7 mouse cellular contexts compared by ENCODE assay signal in the genomic region with DNA sequence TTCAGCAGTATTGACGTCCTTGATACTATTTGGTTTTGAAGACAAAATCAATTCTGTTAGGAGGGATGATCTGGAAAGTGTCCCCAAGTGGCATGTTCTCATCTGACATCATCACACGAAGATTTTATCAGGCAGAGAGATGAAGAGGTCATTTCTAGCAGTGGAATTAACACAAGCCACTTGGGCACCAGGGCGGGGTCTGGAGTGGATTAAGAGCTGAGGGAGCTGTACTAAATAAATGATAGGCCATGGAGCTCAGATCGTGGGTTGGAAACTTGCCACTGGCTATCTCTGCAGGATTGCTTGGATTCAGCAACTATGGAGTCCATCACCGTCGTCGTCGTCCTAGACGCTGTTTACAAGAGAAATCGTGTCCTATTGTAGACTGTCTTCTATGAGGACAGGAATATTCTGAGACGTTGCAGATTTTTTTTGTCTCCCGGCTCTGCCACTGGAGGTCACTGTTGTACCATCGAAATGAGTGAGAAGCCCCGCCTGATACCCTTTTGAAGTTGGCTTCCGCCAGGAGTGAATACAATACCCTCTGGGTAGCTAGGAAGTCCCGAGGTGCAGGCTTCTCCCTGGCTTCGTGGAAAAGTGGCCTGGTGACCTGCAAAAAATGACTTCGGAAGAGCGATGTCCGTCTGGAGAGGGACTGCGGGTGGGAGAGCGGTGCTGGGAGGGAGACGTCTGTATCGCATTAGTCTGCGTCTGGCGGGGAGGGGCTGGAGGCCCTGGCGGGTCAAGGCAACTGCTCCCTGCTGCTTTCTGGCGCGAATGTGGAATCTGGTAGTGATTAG.
DNase-seq lines count a peak whose midpoint lies in the region; ATAC-seq and TF ChIP-seq lines count a peak whose summit lies in the region.

No protein-coding gene starts in this region.

- TF ChIP-seq POLR2A in kidney, adult 2 months (IDR thresholded peaks at IDR 0.05; ENCODE audit: low read depth, low read length): no peak
- no peak for TF ChIP-seq POLR2A in spleen, adult 2 months (IDR thresholded peaks at IDR 0.05; ENCODE audit: low read depth, low read length)

- no peak overlapping the region; the same call in 1 of the 2 replicates for H3K27ac ChIP-seq in kidney, adult 2 months (ENCODE audit: insufficient read depth, low read depth, low read length)
- peak overlapping the region; percentile 96 for H3K27ac ChIP-seq in limb, embryonic 12.5 days
- peak overlapping the region; percentile 94 for H3K27ac ChIP-seq in midbrain, embryonic 15.5 days
- H3K27ac ChIP-seq in spleen, adult 2 months (ENCODE audit: insufficient read depth, low read length): peak overlapping the region; percentile 26; the same call in 1 of the 2 replicates

- H3K9me3 ChIP-seq in limb, embryonic 12.5 days: no peaks in the 10 kb centered on the region
- no peaks in the 10 kb centered on the region for H3K9me3 ChIP-seq in midbrain, embryonic 15.5 days

- peak; percentile 67 for TF ChIP-seq CTCF in kidney, adult 2 months (conservative IDR thresholded peaks at IDR 0.05; ENCODE audit: insufficient read depth, insufficient read length, low read depth, low read length)
- TF ChIP-seq CTCF in spleen, adult 2 months (IDR thresholded peaks at IDR 0.05; ENCODE audit: extremely low read depth, insufficient read depth, insufficient read length, insufficient replicate concordance): peak; percentile 65; the same call in 1 of the 2 replicates

- peak overlapping the region; percentile 56 for H3K4me2 ChIP-seq in limb, embryonic 12.5 days
- peak overlapping the region; percentile 78 for H3K4me2 ChIP-seq in midbrain, embryonic 15.5 days

- 5% methylated on average over 29 of the region's 29 CpGs for WGBS in kidney, adult 2 months
- 4% methylated on average over 29 of the region's 29 CpGs for WGBS in limb, embryonic 12.5 days
- WGBS in midbrain, embryonic 15.5 days: 5% methylated on average over 29 of the region's 29 CpGs
- 10% methylated on average over 29 of the region's 29 CpGs for WGBS in spleen, adult 2 months

- H3K4me1 ChIP-seq in kidney, adult 2 months (ENCODE audit: control insufficient read depth, insufficient read depth, low read length): no peaks in the 10 kb centered on the region
- H3K4me1 ChIP-seq in limb, embryonic 12.5 days (replicated peaks): peaks cover 30% of the 10 kb centered on the region
- H3K4me1 ChIP-seq in midbrain, embryonic 15.5 days: peaks cover 26% of the 10 kb centered on the region
- H3K4me1 ChIP-seq in spleen, adult 2 months (ENCODE audit: control insufficient read depth, insufficient read depth, insufficient read length): no peaks in the 10 kb centered on the region

- peak; percentile 91 for ATAC-seq in limb, embryonic 12.5 days (ENCODE audit: insufficient number of reproducible peaks, insufficient read depth, low FRiP score, low TSS enrichment, low read depth)
- peak; percentile 94 for ATAC-seq in midbrain, embryonic 15.5 days (replicated peaks)

- H3K36me3 ChIP-seq in kidney, adult 2 months (ENCODE audit: control insufficient read depth, insufficient read depth, low read length): no peaks in the 10 kb centered on the region
- H3K36me3 ChIP-seq in limb, embryonic 12.5 days: no peaks in the 10 kb centered on the region
- no peaks in the 10 kb centered on the region for H3K36me3 ChIP-seq in midbrain, embryonic 15.5 days (replicated peaks)
- no peaks in the 10 kb centered on the region for H3K36me3 ChIP-seq in spleen, adult 2 months (ENCODE audit: control insufficient read depth, insufficient read depth, low read length)

- H3K4me3 ChIP-seq in kidney, adult 2 months (ENCODE audit: insufficient read depth, low read depth, low read length): peak overlapping the region; percentile 55
- H3K4me3 ChIP-seq in limb, embryonic 12.5 days (replicated peaks): peak overlapping the region; percentile 34
- H3K4me3 ChIP-seq in midbrain, embryonic 15.5 days: peak overlapping the region; percentile 42
- peak overlapping the region; percentile 63 for H3K4me3 ChIP-seq in spleen, adult 2 months (ENCODE audit: extremely low read depth, insufficient read depth, insufficient read length)

- H3K27me3 ChIP-seq in kidney, adult 2 months (replicated peaks; ENCODE audit: control insufficient read depth, insufficient read depth, low read length): no peaks in the 10 kb centered on the region
- no peaks in the 10 kb centered on the region for H3K27me3 ChIP-seq in limb, embryonic 12.5 days
- H3K27me3 ChIP-seq in midbrain, embryonic 15.5 days (replicated peaks): no peaks in the 10 kb centered on the region
- H3K27me3 ChIP-seq in spleen, adult 2 months (ENCODE audit: control insufficient read depth, insufficient read depth, low read length): no peaks in the 10 kb centered on the region

- peak; percentile 79 for DNase-seq in adrenal gland, adult 8-10 months
- DNase-seq in embryo, embryonic 9.5 days (ENCODE audit: extremely low spot score): peak; percentile 93
- peak; percentile 92 to 97 for DNase-seq in heart, adult 18-20 months
- peak; percentile 89 for DNase-seq in kidney, adult 2 months
- DNase-seq in spleen, adult 2 months (ENCODE audit: low read depth in 1 of 2, low spot score in 2 of 2): peak; percentile 60 to 80

- H3K9ac ChIP-seq in limb, embryonic 12.5 days (replicated peaks): peak overlapping the region; percentile 67
- peak overlapping the region; percentile 61 for H3K9ac ChIP-seq in midbrain, embryonic 15.5 days
